Mouse (Mus musculus) cerebellum, postnatal 4 days (tissue): Measurements from ENCODE around the gene Tpst1.
A peak's percentile ranks its signal among the peaks of the same experiment; 100 is the strongest.

Experiments
- DNase-seq, 2 experiments: peaks; one replicate each; pipeline ENCODE4 v3.0.0; 2022; ENCODE audit warnings: low spot score in 2 of 2, mixed read lengths in 1 of 2

Gene Tpst1

DNA sequence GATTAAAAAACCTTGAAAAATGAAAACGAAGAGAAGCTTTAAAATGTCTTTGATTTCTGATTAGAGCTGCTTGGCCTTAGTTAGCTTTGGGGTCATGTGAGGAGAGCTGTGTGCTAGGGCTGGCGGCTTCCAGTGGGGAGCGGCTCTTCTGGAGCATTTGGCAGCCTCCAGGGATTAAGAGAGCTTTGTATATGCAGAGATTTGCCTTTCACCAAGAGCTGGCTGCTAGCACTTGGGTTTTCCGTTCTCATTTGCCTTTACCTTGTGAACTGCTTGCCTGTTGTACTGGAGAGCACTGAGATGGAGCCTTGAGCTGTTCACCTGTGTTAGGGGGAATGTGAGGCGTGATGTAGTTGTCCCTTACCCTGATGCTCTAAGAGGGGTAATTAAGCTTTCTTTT, 20.6 kb upstream of the Tpst1 start:
- no peak for DNase-seq

DNA sequence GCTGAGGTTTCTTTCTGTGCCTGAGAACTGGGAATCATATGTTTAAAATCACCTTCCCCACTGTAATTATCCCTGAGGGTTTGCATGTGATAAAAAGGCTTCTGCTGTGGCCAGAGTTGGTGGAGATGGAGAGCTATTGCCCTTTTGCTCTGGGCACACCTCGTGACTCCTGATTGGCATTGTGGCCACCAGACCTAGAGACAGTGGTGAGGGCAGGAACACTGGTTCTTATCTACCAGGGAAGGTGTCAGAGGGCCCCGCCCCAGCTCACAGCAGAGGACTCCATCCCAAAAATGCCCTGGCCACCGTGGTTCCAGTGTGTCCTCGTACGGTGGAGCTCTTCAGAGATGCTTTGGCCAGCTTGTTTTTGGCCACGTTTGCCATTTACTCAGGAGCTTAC, 20.2 kb upstream of the Tpst1 start:
- DNase-seq, result no peak

DNA sequence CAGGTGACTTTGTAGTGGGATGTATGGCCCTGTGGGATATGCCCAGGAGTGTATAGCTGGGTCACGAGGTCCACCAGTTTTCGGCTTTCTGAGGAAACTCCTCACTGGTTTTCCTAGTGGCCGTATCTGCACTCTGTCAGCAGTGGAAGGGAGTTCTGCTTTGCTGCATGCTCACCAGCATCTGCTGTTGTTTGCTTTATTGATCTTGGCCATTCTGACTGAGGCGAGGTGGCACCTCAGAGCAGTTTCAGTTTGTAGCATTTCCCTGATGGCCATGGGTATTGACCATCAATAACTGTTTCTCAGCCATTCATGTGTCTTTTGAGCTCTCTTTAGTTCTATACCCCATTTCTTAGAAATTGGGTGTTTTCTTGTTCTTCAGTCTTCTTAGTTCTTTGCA, 17.4 kb upstream of the Tpst1 start:
- DNase-seq, result no peak

DNA sequence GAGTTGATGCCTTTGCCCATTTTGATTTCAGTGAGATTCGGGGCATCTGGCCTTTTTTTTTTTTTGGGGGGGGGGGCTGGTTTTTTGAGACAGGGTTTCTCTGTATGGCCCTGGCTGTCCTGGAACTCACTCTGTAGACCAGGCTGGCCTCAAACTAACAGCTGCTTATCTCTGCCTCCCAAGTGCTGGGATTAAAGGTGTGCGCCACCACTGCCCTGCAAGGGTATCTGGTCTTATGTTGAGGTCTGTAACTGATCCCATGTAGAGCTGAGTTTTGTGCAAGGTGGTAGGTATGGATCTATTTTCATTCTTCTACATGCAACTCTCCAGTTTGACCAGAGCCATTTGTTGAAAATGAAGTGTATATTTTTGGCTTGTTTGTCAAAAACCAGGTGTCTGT, 16.8 kb upstream of the Tpst1 start:
- no peak for DNase-seq

DNA sequence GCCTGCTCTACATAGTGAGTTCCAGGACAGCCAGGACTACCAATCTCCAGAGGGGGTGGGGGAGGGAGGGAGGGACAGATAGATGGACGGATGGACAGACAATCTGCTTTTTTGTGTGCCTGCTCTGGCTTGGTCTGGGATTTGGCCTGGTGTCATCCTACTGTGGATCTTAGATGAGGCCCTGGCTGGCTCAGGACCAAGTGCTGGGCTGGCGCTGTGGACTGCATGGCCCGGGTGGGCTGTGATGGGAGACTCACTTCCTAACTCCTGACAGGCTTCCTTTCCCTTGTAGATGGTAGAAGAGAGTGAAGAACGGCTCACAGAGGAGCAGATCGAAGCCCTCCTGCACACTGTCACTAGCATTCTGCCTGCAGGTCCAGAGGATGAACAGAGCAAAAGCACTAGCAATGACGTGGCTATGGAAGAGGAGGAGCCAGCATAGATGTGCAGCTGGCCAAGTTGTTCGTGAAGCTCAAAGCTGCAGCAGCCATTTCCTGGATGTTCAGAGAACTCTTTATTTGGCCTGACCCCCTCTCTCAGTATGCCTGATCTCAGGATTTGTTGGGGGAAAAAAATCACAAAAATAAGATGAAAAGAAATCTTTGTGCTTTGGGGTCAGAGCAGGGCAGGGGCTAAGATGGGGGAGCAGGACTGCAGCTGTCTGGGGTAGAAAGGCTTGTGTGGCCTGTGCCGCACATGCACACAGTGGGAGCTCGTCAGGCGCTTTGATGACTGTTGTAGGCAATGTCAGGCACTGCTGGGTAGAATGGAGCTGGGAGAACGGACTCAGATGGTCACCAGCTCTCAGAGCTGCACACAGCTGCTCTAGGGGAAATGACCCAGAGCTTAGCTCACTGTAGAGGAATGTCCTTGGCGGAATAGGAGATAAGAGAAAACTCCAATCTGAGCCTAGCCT, 13.5 kb upstream of the Tpst1 start:
- no peak for DNase-seq

DNA sequence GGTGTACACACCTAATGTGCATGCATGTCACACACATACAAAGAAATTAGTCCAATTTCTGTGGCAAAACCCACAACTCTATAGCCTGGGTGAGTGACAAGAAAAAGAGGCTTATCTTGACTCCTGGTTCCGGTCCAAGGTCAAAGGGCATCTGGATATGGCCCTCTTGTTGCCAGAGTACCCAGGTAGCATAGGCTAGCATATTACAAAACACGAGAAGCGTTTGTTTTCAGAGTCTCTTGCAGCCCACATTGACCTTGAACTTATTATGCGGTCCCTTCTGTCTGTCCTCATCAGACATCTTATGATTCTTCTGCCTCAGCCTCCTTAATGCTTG, 12.8 kb upstream of the Tpst1 start:
- no peak for DNase-seq

DNA sequence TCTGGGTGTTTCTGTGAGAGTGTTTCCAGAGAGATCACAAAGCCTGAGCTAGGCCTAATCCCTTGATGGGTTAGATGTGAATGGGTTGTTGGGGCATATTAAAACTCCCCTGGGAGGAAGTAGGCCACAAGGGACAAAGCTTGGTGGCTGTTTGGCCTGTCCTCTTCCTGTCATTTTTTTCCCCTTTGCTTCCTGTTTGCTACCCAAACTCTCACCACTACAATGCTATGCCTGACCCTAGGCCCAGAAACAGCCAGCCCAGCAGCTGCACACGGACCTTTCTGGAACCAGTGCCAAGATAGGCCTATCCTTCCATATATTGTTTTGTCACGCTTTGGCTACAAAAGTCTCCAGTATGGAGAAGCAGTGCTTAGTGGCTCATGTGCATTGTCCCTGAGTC, 11.0 kb upstream of the Tpst1 start:
- DNase-seq, result no peak

DNA sequence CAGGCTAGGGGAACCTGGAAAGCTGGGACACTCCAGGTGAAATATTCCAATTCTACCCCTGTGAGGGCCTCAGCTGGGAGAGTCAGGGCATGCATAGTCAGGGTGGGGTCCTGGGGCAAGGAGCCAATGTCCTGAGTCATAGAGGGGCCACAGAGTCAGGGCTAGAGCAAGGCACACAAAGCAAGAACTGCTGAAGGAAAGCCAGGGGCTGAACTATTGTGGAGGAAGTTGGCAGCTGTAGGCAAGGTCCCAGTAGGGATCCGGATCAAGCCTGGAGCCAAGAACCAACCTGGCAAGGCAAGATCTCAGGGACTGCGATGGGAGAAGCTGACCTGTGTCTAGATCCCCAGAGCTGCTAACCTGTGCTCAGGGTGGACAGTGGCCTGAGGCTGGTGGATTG, 9.4 kb upstream of the Tpst1 start:
- DNase-seq, result no peak

DNA sequence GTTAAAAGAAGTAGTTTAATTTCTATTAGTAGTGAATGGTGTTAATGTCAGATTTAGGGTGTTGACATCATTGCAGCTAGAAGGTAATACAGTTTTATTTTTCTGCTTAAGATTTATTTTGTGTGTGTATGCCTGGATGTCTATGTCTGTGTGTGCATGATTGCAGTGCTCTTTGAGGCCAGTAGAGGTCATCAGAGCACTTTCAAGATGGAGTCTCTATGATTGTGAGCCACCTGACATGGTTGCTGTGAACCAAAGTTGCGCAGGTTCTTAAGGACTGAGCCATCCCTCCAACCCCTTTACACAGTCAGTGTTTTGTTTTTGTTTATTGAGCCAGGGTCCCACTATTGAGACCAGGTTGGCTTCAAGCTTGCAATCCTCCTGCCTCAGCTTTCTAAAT, 7.5 kb upstream of the Tpst1 start:
- no peak for DNase-seq

DNA sequence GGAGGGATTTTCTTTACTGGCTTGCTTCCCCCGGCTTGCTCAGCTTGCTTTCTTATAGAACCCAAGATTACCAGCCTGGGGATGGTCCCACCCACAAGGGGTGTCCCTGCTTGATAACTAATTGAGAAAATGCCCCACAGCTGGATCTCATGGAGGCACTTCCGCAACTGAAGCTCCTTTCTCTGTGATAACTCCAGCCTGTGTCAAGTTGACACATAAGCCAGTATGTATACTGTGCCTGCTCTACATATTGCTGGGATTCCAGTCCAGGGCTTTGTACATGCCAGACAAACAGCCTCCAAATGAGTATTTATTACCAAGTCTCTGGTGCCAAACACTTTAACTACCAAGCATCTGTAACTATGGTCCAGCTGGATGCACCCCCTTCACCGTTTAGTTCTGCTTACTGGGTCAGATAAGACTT, 5.3 kb upstream of the Tpst1 start:
- DNase-seq, result no peak

DNA sequence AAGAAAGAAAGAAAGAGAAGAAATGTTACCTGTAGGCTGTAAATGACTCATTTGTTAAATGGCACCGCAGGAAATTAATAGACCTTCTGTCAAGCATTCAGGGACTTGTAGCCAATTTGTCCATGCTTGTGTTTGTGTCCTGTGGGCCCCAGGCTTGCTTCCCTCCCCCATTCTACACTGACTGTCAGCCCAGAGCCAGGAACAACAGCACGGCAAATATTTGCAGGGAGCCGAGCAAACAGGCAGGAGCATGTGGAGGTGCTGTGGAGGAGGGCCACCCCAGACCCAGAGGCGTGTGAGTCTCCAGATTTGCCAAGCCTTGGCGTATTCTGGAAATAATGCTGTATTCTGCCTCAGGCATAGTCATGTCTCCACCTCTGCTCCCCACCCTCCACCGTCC, 1.4 kb downstream of the Tpst1 start:
- DNase-seq, result no peak

DNA sequence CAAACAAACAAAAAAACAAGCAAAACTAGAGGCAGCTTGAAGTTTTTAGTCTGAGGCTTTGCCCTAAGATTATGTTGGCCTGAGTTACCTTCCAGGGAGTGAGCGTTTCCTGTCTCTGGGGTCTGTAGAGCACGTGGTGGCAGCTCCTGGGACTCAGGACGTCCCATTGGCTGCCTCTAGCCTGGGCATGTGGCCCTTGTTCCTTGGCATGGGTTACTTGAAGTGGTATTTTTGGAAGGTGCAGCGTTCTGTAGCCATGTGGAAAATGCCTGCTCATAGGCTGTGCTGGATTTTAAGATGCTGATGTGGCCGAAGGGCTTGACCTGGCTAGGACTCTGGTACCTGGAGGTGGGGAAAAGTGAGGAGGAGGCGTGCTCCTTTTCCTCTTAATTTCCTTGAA, 3.3 kb downstream of the Tpst1 start:
- no peak for DNase-seq

DNA sequence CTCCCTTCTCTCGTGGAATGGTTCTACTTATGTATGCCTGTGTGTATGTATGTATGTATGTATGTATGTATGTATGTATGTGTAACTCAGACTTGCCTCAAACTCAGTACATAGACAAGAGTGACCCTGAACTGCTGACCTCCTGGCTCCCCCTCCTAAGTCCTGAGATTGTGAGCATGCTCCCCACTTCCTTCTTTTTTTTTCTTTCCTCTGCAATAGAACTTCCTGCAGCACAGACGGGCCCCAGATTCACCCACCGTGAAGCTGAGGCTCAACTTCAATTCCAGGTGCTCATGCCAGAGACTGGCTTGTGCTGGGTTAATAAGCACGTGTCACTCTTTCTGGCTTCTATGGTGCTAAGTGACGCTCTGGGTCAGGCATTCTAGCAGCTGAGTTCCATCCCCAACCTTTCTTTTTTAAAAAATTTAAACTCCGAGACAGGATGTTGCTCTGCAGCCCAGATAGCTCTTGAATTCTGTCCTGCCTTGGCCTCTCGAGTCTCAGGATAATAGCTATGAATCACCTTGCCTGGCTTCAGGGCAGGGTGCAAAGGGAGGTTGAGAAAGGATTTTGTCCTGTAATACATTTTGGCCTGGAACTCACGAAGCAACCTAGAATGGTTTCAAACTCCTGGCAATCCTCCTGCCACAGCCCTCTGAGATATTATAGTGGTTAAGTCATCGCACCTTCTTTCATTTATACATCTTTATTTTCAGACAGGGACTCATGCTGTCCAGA, 5.1 kb downstream of the Tpst1 start:
- no peak for DNase-seq

DNA sequence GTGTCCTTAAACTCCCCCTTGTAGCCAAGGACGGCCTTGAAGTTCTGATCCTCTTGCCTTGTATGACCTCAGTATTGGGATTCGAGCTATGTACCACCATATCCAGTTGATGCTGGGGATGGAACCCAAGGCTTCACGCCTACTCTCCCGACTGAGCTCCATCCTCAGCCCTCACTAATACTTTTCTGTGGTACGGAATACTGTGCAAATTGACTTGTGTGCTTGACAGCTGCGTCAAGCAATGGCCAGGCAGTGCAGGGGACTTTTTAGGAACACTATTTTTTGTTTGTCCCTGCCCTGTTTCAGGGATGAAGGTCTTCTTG, 5.7 kb downstream of the Tpst1 start:
- DNase-seq, result no peak

DNA sequence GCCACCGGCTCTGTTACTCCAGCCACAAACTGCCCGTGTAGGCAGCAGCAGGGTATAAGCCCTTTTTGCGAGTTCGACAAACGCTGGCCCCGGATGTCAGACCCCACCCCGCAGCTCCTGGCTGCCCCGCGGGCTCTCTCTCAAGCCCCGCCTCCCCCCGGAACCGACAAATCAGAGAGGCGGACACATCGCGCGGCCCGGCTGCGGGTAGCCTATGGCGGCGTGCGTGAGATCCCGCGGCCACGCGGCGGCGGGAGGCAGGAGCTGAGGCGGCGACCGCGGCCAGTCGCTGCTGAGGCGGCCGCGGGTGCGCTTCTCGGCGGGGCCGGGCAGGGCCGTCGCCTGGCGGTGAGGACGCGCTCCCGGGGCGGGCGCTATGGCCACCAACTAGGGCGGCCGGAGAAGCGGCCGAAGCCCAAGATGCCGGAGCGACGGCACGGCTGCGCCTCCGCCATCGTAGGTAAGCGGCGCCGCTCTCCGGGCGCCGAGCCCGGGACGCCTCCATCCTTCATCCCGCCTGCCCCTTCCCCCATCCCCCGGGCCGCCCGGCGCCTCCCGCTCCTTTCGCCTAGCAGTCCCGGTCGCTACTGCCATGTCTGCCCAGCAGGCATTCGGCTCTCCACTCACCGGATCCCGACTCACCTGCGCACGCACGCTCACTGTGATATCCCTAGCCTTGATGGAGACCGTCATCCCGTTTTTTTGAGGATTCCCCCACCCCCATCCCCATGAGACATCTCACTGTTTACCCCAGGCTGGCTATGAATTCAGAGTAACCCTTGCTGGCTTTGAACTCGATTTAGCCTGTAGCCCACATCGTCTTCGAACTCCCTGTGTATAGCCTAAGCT, 6.3 kb downstream of the Tpst1 start:
- DNase-seq, result peak; percentile 95 to 98

DNA sequence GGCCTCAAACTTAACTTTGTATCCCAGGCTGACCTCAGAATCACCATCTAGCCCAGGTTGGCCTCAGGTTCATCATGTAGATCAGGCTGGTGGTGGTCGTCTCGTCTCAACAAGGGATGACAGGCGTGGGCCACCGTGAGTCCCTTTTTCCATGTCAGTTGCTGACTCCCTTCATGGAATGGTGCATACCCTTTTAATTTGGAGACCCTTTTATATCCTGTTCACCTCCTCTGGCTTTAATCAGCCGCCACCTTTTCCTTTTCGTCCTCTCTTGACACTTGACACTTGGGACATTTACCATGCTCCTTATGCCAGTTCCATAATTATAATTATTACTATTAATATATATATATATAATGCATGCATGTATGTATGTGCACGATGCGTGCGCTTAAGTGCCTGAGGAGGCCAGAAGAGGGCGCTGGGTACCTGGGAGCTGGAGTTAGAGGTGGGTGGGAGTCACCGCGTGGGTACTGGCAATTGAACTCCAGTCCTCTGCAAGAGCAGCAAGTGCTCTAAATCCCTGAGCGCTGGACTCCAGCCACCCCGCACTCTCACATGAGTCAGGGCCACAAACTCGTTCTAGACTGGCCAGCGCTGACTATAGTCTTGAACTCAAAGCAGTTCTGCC, 7.0 kb downstream of the Tpst1 start:
- no peak for DNase-seq

DNA sequence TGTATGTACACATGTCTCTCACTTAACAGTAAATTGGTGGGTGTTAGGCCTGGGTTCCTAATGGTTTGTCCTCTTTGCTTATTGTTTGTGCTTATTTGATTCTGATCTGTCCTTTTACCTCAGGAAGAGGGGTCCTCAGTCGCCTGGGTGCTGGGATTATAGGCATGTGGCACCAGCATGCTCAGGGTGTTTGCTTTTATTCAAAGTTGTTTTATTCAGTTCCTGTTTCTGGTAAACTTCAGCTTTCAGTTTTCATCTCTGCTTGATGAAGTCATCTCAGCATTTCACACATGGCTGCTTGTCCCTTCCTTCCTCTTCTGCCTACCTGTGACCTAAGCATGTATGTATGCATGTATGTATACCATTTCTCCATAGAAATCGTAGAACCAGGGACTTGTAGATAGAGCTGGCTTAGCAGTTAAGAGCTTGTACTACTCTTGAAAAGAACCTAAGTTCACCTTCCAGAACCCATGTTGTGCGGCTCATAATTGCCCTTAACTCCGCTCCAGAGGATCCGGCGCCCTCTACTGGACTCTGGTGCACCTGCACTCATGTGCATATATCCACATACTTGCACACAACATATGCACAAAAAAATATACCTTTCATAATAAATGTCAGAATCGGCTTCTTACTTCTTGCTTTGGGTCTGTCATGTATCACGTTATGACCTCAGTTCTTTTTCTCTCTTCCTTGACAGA, 8.2 kb downstream of the Tpst1 start:
- DNase-seq, result no peak

DNA sequence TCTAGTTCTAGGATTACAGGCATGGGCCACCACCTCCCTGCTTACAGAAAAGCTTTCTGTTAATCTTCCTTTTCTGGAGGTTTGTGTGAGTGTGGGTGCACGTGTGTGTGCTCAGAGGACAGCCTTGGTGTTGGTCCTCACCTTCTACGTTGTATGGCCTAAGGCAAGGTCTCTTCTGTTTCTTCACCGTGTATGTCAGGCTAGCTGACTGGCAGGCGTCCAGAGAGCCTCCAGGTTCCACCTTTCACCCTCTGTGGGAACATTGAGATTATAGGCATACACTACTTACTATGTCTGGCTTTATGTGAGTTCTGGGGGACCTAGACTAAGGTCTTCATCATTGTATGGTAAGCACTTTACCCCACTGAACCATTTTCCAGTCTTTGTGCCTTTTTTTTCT, 9.3 kb downstream of the Tpst1 start:
- DNase-seq, result no peak

DNA sequence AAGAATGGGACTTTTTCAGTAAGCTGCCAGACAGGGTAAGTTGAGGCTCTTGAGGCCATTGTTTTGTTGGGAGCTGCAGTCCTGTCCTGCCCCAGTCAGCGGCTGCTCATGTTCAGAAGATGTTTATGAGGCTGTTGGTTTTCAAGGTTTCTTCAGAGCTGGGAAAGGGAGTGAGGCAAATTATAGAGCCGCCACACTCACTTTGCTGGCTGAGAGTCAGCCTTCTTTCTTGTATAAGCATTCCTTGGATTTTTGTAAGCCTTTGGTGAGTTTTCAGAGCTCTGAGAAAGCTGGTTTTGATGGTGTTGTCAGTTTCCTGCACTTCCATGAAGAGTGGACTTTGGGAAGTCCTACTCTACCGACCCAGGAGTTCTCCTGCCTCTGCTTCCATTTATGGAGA, 11.1 kb downstream of the Tpst1 start:
- DNase-seq, result no peak

DNA sequence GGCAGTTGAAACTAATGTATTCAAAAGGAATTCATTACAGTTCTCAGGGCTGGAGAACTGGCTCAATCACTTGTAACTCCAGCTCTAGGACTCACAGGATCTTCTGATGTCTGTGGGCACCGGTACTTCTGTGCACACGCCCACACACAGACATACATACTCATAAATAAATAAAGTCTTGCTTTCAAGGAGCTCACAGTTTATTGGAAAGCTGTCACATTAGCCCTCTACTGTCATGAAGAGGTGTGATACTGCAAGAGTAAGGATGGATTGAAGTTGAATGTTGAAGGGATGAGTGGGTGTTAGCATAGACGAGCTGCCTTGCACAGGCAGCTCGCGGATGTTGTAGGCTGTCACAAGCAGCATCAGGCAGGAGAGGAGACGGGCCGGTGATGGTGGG, 14.9 kb downstream of the Tpst1 start:
- no peak for DNase-seq

DNA sequence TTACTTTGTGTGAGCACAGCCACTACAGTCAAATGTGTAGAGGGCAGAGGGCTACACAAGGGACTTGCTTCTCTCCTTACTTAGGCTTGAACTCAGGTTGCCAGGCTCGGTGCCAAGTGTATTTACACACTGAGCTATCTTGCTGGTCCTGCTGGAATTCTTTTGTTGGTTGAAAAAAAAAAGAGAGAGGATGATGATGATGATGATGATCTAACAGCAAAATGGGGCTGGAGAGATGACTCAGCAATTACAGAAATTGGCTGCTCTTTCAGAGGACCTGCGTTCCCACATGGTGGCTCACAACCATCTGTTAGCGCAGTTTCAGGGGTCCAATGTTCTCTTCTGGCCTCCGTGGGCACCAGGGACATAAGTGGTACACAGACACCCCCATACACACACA, 15.5 kb downstream of the Tpst1 start:
- DNase-seq, result no peak

DNA sequence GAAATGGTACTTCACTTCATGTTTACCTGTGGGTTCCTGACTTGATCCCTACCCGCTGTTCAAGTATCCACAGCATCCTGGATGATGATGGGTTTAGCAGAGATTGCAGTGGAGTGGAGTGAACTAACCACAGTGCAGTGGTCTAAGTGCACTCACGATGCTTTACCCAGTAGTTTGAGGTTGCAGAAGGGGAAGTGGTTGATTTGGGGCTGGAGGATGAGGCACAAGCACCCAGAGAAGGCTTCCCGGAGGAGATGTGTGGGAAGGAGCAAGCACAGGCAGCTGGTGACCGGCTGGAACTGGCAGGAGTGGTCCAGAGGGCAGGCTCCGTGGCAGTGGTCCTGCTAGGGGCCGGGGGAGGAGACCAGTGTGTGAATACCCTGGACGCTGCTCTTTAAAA, 16.1 kb downstream of the Tpst1 start:
- no peak for DNase-seq
